Mouse (Mus musculus): Measurements from ENCODE around the gene Uba52. TPM values are rescaled to one million over a fixed set of nuclear protein-coding genes. Genes with fewer than 3 reads are reported as not detected.
"Not testable (repeated sequence)": the region's sequence is repeated elsewhere in the genome, so short reads cannot be mapped to it uniquely, and the experiment has no call there.

The Uba52 gene
- total RNA-seq, 1 experiment from 2014 or later = 1,600 TPM

- DNase-seq = no peak
These were observed 23.7 kb upstream of the Uba52 start for GRCm38 (mm10) chr8:70534281-70534680.

- no peak for DNase-seq
These were observed 19.7 kb upstream of the Uba52 start for GRCm38 (mm10) chr8:70530314-70530713.

- peak; percentile 65 for DNase-seq
These were observed 19.1 kb upstream of the Uba52 start for GRCm38 (mm10) chr8:70529741-70530161.

- no peak for DNase-seq
These were observed 18.7 kb upstream of the Uba52 start for GRCm38 (mm10) chr8:70529299-70529698.

GRCm38 (mm10) chr8:70528182-70528797 is 17.7 kb upstream of the Uba52 start:
- no peak for DNase-seq

GRCm38 (mm10) chr8:70527512-70528181 is 17.0 kb upstream of the Uba52 start, which contains the start of the genes Fkbp8 and Kxd1:
Gene Fkbp8, plus strand, starts transcription at chr8:70527724.
Gene Kxd1, minus strand, starts transcription at chr8:70527956.
- peak; percentile 98 for DNase-seq

GRCm38 (mm10) chr8:70527111-70527511 is 16.5 kb upstream of the Uba52 start:
- no peak for DNase-seq

GRCm38 (mm10) chr8:70522592-70523403 is 12.2 kb upstream of the Uba52 start:
- peak; percentile 97 for DNase-seq

- DNase-seq = no peak
These were observed 9.0 kb upstream of the Uba52 start for GRCm38 (mm10) chr8:70519606-70520005.

- no peak for DNase-seq
These were observed 8.4 kb upstream of the Uba52 start for GRCm38 (mm10) chr8:70519043-70519442.

- DNase-seq = no peak
These were observed 7.5 kb upstream of the Uba52 start for GRCm38 (mm10) chr8:70517940-70518643.

- peak; percentile 77 for DNase-seq
These were observed 2.8 kb upstream of the Uba52 start for GRCm38 (mm10) chr8:70513441-70513840.

- no peak for DNase-seq
These were observed 1.8 kb upstream of the Uba52 start for GRCm38 (mm10) chr8:70512253-70512903.

- DNase-seq = no peak
These were observed 1.2 kb upstream of the Uba52 start for GRCm38 (mm10) chr8:70511770-70512169.

GRCm38 (mm10) chr8:70511174-70511573 is 573 bp upstream of the Uba52 start:
- not testable (repeated sequence) for DNase-seq

GRCm38 (mm10) chr8:70509281-70509952 is 1.2 kb downstream of the Uba52 start:
- no peak for DNase-seq

GRCm38 (mm10) chr8:70507027-70507393 is 3.6 kb downstream of the Uba52 start:
- no peak for DNase-seq

GRCm38 (mm10) chr8:70506328-70507026 is 4.1 kb downstream of the Uba52 start, which contains the start of gene Rex1bd:
Gene Rex1bd, minus strand, starts transcription at chr8:70506752.
- DNase-seq = peak; percentile 96

- DNase-seq = peak; percentile 43
These were observed 4.8 kb downstream of the Uba52 start for GRCm38 (mm10) chr8:70505698-70506327.

GRCm38 (mm10) chr8:70504851-70505250 is 5.8 kb downstream of the Uba52 start:
- DNase-seq = peak; percentile 87
